9 mouse cellular contexts compared by ENCODE assay signal in the genomic region with DNA sequence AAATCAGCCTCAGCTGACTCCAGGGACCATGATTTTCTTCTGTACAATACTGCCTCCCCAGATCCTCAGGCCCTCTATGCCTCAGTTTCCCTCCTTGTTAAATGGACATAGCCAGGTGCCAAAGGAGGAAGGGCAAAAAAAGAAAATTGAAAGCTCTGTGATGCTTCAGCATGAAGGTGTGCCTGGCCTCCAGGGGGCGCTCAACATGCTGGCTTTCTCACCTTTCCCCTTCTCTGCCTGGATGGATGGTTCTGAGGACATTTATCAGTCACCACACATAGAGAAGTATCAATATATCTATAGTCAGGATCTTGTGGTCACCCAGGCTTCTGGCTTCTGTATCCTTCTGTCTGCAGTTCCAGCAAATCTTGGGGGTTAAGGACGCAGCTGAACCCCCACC. TPM values are rescaled to one million over a fixed set of nuclear protein-coding genes. Genes with fewer than 3 reads are reported as not detected.
DNase-seq lines count a peak whose midpoint lies in the region; ATAC-seq and TF ChIP-seq lines count a peak whose summit lies in the region.
"Had no signal": no experiment of that assay in that cellular context is flagged by ENCODE, and none has a peak within 500 bp of the region (broad histone marks: within the 10 kb centered on the region; RNA-seq: fewer than 3 reads in every experiment).

No protein-coding gene starts in this region.

- peak; percentile 91 for TF ChIP-seq CTCF in bone marrow macrophage, adult 2 months (IDR thresholded peaks at IDR 0.05; ENCODE audit: low read depth, low read length)

- no peaks in the 10 kb centered on the region for H3K36me3 ChIP-seq in hindbrain, embryonic 10.5 days
- H3K36me3 ChIP-seq in hindbrain, embryonic 13.5 days: no peaks in the 10 kb centered on the region
- H3K36me3 ChIP-seq in neural tube, embryonic 13.5 days: no peaks in the 10 kb centered on the region
- H3K36me3 ChIP-seq: limb, embryonic 12.5 days had no signal

- no peak for ATAC-seq in hindbrain, embryonic 13.5 days (ENCODE audit: low FRiP score)
- peak; percentile 78 for ATAC-seq in erythroblast, adult 5-6 weeks (replicated peaks; ENCODE audit: low FRiP score, poor library complexity, severe bottlenecking)
- ATAC-seq in neural tube, embryonic 13.5 days (ENCODE audit: low read depth): no peak

- no peak for TF ChIP-seq POLR2A in bone marrow macrophage, adult 2 months (IDR thresholded peaks at IDR 0.05; ENCODE audit: borderline replicate concordance, low read depth, low read length)

- H3K4me3 ChIP-seq in hindbrain, embryonic 10.5 days: no peak overlapping the region
- no peak overlapping the region for H3K4me3 ChIP-seq in hindbrain, embryonic 13.5 days
- no peak overlapping the region for H3K4me3 ChIP-seq in bone marrow macrophage, adult 2 months (ENCODE audit: insufficient read depth, low read length)
- H3K4me3 ChIP-seq in neural tube, embryonic 13.5 days: no peak overlapping the region
- H3K4me3 ChIP-seq: limb, embryonic 12.5 days had no signal

- DNase-seq in hindbrain, embryonic 10.5 days (ENCODE audit: low spot score): peak; percentile 57
- peak; percentile 32 to 36 for DNase-seq in CD8-positive naive resting alpha-beta T cell, adult 2 months (ENCODE audit: low read depth in 2 of 2, low spot score in 2 of 2)
- peak; percentile 24 to 63 for DNase-seq in layer of hippocampus, postnatal 25 days (ENCODE audit: extremely low spot score in 1 of 2, low spot score in 1 of 2)
- DNase-seq in thymus, postnatal 36 days: peak; percentile 32 to 57

- no peak overlapping the region for H3K9ac ChIP-seq in hindbrain, embryonic 13.5 days
- no peak overlapping the region for H3K9ac ChIP-seq in neural tube, embryonic 13.5 days
- H3K9ac ChIP-seq: limb, embryonic 12.5 days had no signal

- H3K4me2 ChIP-seq in hindbrain, embryonic 13.5 days: no peak overlapping the region
- H3K4me2 ChIP-seq in neural tube, embryonic 13.5 days: no peak overlapping the region
- H3K4me2 ChIP-seq: limb, embryonic 12.5 days had no signal

- H3K27me3 ChIP-seq in hindbrain, embryonic 10.5 days (ENCODE audit: insufficient read depth, poor library complexity, severe bottlenecking): no peaks in the 10 kb centered on the region
- H3K27me3 ChIP-seq in hindbrain, embryonic 13.5 days: no peaks in the 10 kb centered on the region
- H3K27me3 ChIP-seq in neural tube, embryonic 13.5 days: no peaks in the 10 kb centered on the region
- H3K27me3 ChIP-seq: limb, embryonic 12.5 days had no signal

- H3K9me3 ChIP-seq in hindbrain, embryonic 10.5 days: no peaks in the 10 kb centered on the region
- no peaks in the 10 kb centered on the region for H3K9me3 ChIP-seq in hindbrain, embryonic 13.5 days
- no peaks in the 10 kb centered on the region for H3K9me3 ChIP-seq in neural tube, embryonic 13.5 days
- H3K9me3 ChIP-seq: limb, embryonic 12.5 days had no signal

- WGBS in hindbrain, embryonic 10.5 days: 35% methylated on average over 2 of the region's 2 CpGs
- WGBS in hindbrain, embryonic 13.5 days: 43% methylated on average over 2 of the region's 2 CpGs
- WGBS in neural tube, embryonic 13.5 days: 43% methylated on average over 2 of the region's 2 CpGs

- no peak overlapping the region for H3K27ac ChIP-seq in hindbrain, embryonic 10.5 days
- H3K27ac ChIP-seq in hindbrain, embryonic 13.5 days: no peak overlapping the region
- no peak overlapping the region for H3K27ac ChIP-seq in bone marrow macrophage, adult 2 months (ENCODE audit: insufficient read depth, low read depth, low read length)
- H3K27ac ChIP-seq in neural tube, embryonic 13.5 days (replicated peaks): peak overlapping the region; percentile 49; the same call in 1 of the 2 replicates
- H3K27ac ChIP-seq: limb, embryonic 12.5 days had no signal

- peaks cover 11% of the 10 kb centered on the region for H3K4me1 ChIP-seq in hindbrain, embryonic 10.5 days (replicated peaks)
- peaks cover 19% of the 10 kb centered on the region for H3K4me1 ChIP-seq in hindbrain, embryonic 13.5 days (replicated peaks)
- H3K4me1 ChIP-seq in bone marrow macrophage, adult 2 months (ENCODE audit: control insufficient read depth, insufficient read depth, low read length): no peaks in the 10 kb centered on the region
- H3K4me1 ChIP-seq in neural tube, embryonic 13.5 days (replicated peaks): peaks cover 26% of the 10 kb centered on the region

RNA-seq across cellular contexts. Expression of a gene that starts 49.3 kb away (rescaled TPM):
- 117 and 144 TPM in 2 replicates for polyA plus RNA-seq in hindbrain, embryonic 10.5 days (2016; fragmentation: Nextera tagmentation; extraction: Ambion mirVana)
- 80.0 and 84.0 TPM in 2 replicates for polyA plus RNA-seq in hindbrain, embryonic 13.5 days (2015; fragmentation: Nextera tagmentation; extraction: Ambion mirVana)
- polyA plus RNA-seq in bone marrow macrophage, adult 2 months (2012; ENCODE audit: insufficient read depth, insufficient read length, missing spikeins): 7.9 and 8.6 TPM in 2 replicates
- total RNA-seq in erythroblast, adult 5-6 weeks (2015; ENCODE audit: low replicate concordance): 1.2 TPM in 1 of 2 replicates, not detected in the other
- total RNA-seq in erythroblast, adult 5-6 weeks (2017; ENCODE audit: low replicate concordance): 0.26 TPM in 1 of 2 replicates, not detected in the other
- 10 to 100 TPM; 25.4 to 34.4 TPM for total RNA-seq in layer of hippocampus, postnatal 25 days (2021)
- polyA plus RNA-seq in neural tube, embryonic 13.5 days (2015; fragmentation: Nextera tagmentation; extraction: Ambion mirVana): 92.0 and 96.2 TPM in 2 replicates
